Mouse (Mus musculus): ENCODE data around the gene Aldh9a1.

- TF ChIP-seq POLR2A (IDR thresholded peaks at IDR 0.05; ENCODE audit: insufficient read depth, low read length), result no peak
- no peak for TF ChIP-seq CTCF (IDR thresholded peaks at IDR 0.05; ENCODE audit: low read depth, low read length)
Observed at GRCm38 (mm10) chr1:167336398-167336797, 13.4 kb upstream of the Aldh9a1 start.
